Mouse (Mus musculus): ENCODE results near the gene Gucy1b2.

GRCm38 (mm10) chr14:62363774-62364173, 92.3 kb downstream of the Gucy1b2 start:
- TF ChIP-seq CTCF (IDR thresholded peaks at IDR 0.05; ENCODE audit: insufficient read depth, low read depth, low read length) (no peak), POLR2A (IDR thresholded peaks at IDR 0.05; ENCODE audit: insufficient read depth, low read depth, low read length) (no peak)

Measured in olfactory bulb, adult 2 months (tissue).